Mouse (Mus musculus) CH12.LX (cell line): ENCODE results near the gene Akr1b8. TPM values are rescaled to one million over a fixed set of nuclear protein-coding genes. Genes with fewer than 3 reads are reported as not detected.

Experiments used
- DNase-seq: peaks from one replicate; pipeline ENCODE4 v3.0.0-alpha.2; 2013; ENCODE audit errors: extremely low read depth
- H3K27ac ChIP-seq: 2 replicates; pipeline ENCODE4 v1.5.1; 2012; ENCODE audit warnings: low read depth, mild to moderate bottlenecking, control low read depth, moderate library complexity; ENCODE audit not compliant: insufficient read depth
- H3K27me3 ChIP-seq: replicated peaks from 2 replicates; pipeline ENCODE3; 2012; ENCODE audit warnings: inconsistent platforms
- H3K36me3 ChIP-seq, 2 experiments: replicated peaks in 1 of 2; 2 replicates each; pipeline versions ENCODE3 to v1.6.1; 2012; ENCODE audit warnings: inconsistent platforms in 1 of 2, low read length in 1 of 2, mild to moderate bottlenecking in 1 of 2, mixed read lengths in 1 of 2, moderate library complexity in 1 of 2; ENCODE audit not compliant: control insufficient read depth in 1 of 2, insufficient read depth in 1 of 2
- H3K4me1 ChIP-seq, 2 experiments: 2 replicates each; pipeline ENCODE4 v1.6.1; 2012; ENCODE audit warnings: inconsistent platforms in 1 of 2, moderate library complexity in 1 of 2; ENCODE audit not compliant: insufficient read depth in 2 of 2, control insufficient read depth in 1 of 2
- H3K4me2 ChIP-seq: 2 replicates; pipeline ENCODE4 v1.6.1; 2012; ENCODE audit warnings: low read depth, mild to moderate bottlenecking, control low read depth; ENCODE audit not compliant: poor library complexity, insufficient read depth, severe bottlenecking
- H3K4me3 ChIP-seq, 3 experiments: fragments of 150-350 bp in 1 of 3; sonication (generic) in 1 of 3; replicated peaks in 1 of 3; 2 replicates each; pipeline versions ENCODE3 to v1.5.1; 2011 to 2012; ENCODE audit warnings: low read depth in 2 of 3, low read length in 2 of 3, mild to moderate bottlenecking in 2 of 3, moderate library complexity in 2 of 3, control low read depth in 1 of 3, improper control_type of control experiment in 1 of 3, inconsistent platforms in 1 of 3, mixed read lengths in 1 of 3; ENCODE audit not compliant: poor library complexity in 1 of 3
- H3K79me2 ChIP-seq: replicated peaks from 2 replicates; pipeline ENCODE4 v1.6.1; 2012; ENCODE audit warnings: mild to moderate bottlenecking, moderate library complexity; ENCODE audit not compliant: control insufficient read depth, poor library complexity, insufficient read depth, severe bottlenecking; ENCODE audit errors: extremely low read depth
- H3K9ac ChIP-seq: 2 replicates; pipeline ENCODE4 v1.6.1; 2012; ENCODE audit warnings: low read depth, mild to moderate bottlenecking, control low read depth, moderate library complexity; ENCODE audit not compliant: insufficient read depth
- H3K9me3 ChIP-seq: replicated peaks from 2 replicates; pipeline ENCODE3; 2012; ENCODE audit warnings: low read length, inconsistent platforms, mixed read lengths
- CHD1 ChIP-seq: IDR thresholded peaks from 2 replicates; pipeline ENCODE4 v1.6.1; 2012; ENCODE audit warnings: low read depth, low read length, improper control_type of control experiment, inconsistent platforms
- CHD2 ChIP-seq: IDR thresholded peaks from 2 replicates; pipeline ENCODE4 v1.6.1; 2011; ENCODE audit warnings: low read length, improper control_type of control experiment
- E2F4 ChIP-seq: IDR thresholded peaks from 2 replicates; pipeline ENCODE4 v1.6.1; 2011; ENCODE audit warnings: low read depth, low read length, improper control_type of control experiment; ENCODE audit not compliant: insufficient replicate concordance
- EP300 ChIP-seq: IDR thresholded peaks from 2 replicates; pipeline ENCODE4 v1.6.1; 2011; ENCODE audit warnings: low read length, improper control_type of control experiment
- GABPA ChIP-seq: IDR thresholded peaks from 2 replicates; pipeline ENCODE4 v1.6.1; 2012; ENCODE audit warnings: low read depth, low read length, improper control_type of control experiment, inconsistent platforms; ENCODE audit not compliant: insufficient replicate concordance
- JUN ChIP-seq: IDR thresholded peaks from 2 replicates; pipeline ENCODE4 v1.6.1; 2011; ENCODE audit warnings: low read depth, mild to moderate bottlenecking, low read length, improper control_type of control experiment, moderate library complexity; ENCODE audit not compliant: insufficient read depth
- MYC ChIP-seq: IDR thresholded peaks from 2 replicates; pipeline ENCODE4 v1.6.1; 2011; ENCODE audit warnings: low read depth, mild to moderate bottlenecking, improper control_type of control experiment, low read length
- NELFE ChIP-seq: IDR thresholded peaks from 2 replicates; pipeline ENCODE4 v1.6.1; 2011; ENCODE audit warnings: low read depth, low read length, improper control_type of control experiment
- RAD21 ChIP-seq: IDR thresholded peaks from 2 replicates; pipeline ENCODE4 v1.6.1; 2011; ENCODE audit warnings: low read depth, mild to moderate bottlenecking, low read length, improper control_type of control experiment, moderate library complexity
- TCF12 ChIP-seq: IDR thresholded peaks from 2 replicates; pipeline ENCODE4 v1.6.1; 2014; ENCODE audit warnings: low read depth, mild to moderate bottlenecking, inconsistent platforms, low read length, improper control_type of control experiment
- UBTF ChIP-seq: IDR thresholded peaks from 2 replicates; pipeline ENCODE4 v1.6.1; 2012; ENCODE audit warnings: low read depth, mild to moderate bottlenecking, inconsistent platforms, low read length, improper control_type of control experiment, moderate library complexity
- USF1 ChIP-seq: IDR thresholded peaks from 2 replicates; pipeline ENCODE4 v1.6.1; 2014; ENCODE audit warnings: low read depth, mild to moderate bottlenecking, inconsistent platforms, low read length, improper control_type of control experiment
- ZKSCAN1 ChIP-seq: IDR thresholded peaks from 2 replicates; pipeline ENCODE4 v1.6.1; 2012; ENCODE audit warnings: low read depth, inconsistent platforms, low read length, improper control_type of control experiment, borderline replicate concordance
- ZMIZ1 ChIP-seq: IDR thresholded peaks from 2 replicates; pipeline ENCODE4 v1.6.1; 2012; ENCODE audit warnings: low read depth, mild to moderate bottlenecking, inconsistent platforms, low read length, improper control_type of control experiment
- dilution Hi-C: fragments of 300-500 bp; cut with MboI; formaldehyde crosslinking; loops from 2 replicates; pipeline ENCODE4 v1.14.3; 2020; ENCODE audit warnings: low sequenced_read_pairs; ENCODE audit not compliant: extremely low pct_unique_long_range_greater_than_20kb, extremely low pct_ligation_motif_present
- in situ Hi-C: fragments of 300-500 bp; cut with MboI; formaldehyde crosslinking; loops from 3 replicates; pipeline ENCODE4 v1.14.3; 2019; ENCODE audit warnings: low sequenced_read_pairs, low pct_ligation_motif_present, low pct_unique_long_range_greater_than_20kb, mixed read lengths
- polyA plus RNA-seq: library from polyadenylated mRNA; unstranded; fragments of >175 nt; gene quantifications from 2 replicates; pipeline ENCODE4 v1.2.1, GENCODE M21; 2012; ENCODE audit warnings: low read depth; ENCODE audit not compliant: insufficient read length
- total RNA-seq, 2 experiments: library from RNA; depleted of rRNA; stranded (reverse); fragments of 300-350 nt in 1 of 2; fragments of >200 nt in 1 of 2; gene quantifications; 2 replicates each; pipeline ENCODE4 v1.2.3; 2012 to 2014

The Akr1b8 gene
- 0.13 and 0.21 TPM in 2 replicates for total RNA-seq (2012; rRNA removed)
- total RNA-seq (2014; rRNA removed) = not detected in 2 replicates
- polyA plus RNA-seq = not detected in 2 replicates

DNA sequence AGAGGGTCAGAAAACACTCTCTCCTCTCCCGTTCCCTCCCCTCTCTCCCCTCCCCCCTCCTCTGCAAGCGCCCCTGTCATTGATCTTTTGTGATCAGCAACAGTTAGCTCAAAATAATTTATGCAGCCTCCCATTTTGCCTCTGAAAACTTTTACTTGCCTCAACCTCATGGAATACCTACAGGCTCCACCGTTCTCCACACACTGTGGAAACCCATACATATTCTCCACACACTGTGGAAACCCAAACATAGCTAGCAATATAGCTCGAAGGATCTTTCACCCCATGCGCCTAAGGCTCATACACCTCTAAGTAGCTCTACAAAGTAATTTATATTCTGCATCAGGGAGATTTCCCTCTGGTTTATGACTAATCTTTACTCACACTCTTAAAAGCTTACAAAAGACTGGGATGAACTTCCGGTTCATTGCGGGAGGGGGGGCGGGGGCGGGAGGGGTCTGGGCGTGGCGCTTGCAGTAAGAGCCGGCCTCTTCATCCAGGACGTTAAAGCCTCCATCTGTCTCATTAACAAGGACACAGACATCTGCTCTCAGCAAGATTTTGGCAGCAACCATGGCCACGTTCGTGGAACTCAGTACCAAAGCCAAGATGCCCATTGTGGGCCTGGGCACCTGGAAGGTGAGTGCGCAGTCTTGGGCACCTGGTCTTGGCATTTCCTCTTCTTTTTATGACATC is at the start of gene Akr1b8:
Gene Akr1b8, plus strand, starts transcription at position 462 of the 696 bp plus-strand sequence.
- no peak for DNase-seq
- Histone ChIP-seq H3K27ac (no peak within 1 kb of the TSS), H3K36me3 (no peaks in the 10 kb centered on the region), H3K79me2 (no peaks in the 10 kb centered on the region), H3K4me2 (no peak within 1 kb of the TSS), H3K9ac (no peak within 1 kb of the TSS), H3K9me3 (no peaks in the 10 kb centered on the region), H3K27me3 (no peaks in the 10 kb centered on the region), H3K4me3 (no peak within 1 kb of the TSS), H3K4me1 (peaks cover 0 to 12% of the 10 kb centered on the region in 2 experiments; a peak in 1 of 4 replicates)
- TF ChIP-seq E2F4 = no peak
- TF ChIP-seq UBTF = no peak
- no peak for TF ChIP-seq USF1
- TF ChIP-seq RAD21 = no peak
- TF ChIP-seq ZMIZ1 = no peak
- TF ChIP-seq MYC = no peak
- TF ChIP-seq NELFE = no peak
- no peak for TF ChIP-seq ZKSCAN1
- TF ChIP-seq GABPA = no peak
- no peak for TF ChIP-seq CHD1
- TF ChIP-seq EP300 = no peak
- TF ChIP-seq TCF12 = no peak
- TF ChIP-seq CHD2 = no peak
- in situ Hi-C loops (loop anchor here (10.0 kb wide), 1 partner anchor 101 kb away; no protein-coding TSS in a partner anchor), dilution Hi-C loops (no loop called here)

GRCm38 (mm10) chr6:34304675-34305241 is 49.2 kb upstream of the Akr1b8 start:
- no peaks in the 10 kb centered on the region for H3K9me3 ChIP-seq
- H3K36me3 ChIP-seq = peaks cover 55 to 79% of the 10 kb centered on the region in 2 experiments

More at GRCm38 (mm10) chr6:34304675-34305241, 49.2 kb upstream of the Akr1b8 start:
- Histone ChIP-seq H3K9ac (no peak overlapping the region), H3K27me3 (no peaks in the 10 kb centered on the region), H3K79me2 (no peaks in the 10 kb centered on the region), H3K4me3 (no peak overlapping the region), H3K4me2 (no peak overlapping the region), H3K27ac (no peak overlapping the region), H3K4me1 (no peaks in the 10 kb centered on the region)
- no peak for DNase-seq
- no peak for TF ChIP-seq CHD1
- no peak for TF ChIP-seq JUN
- dilution Hi-C loops = no loop called here
- in situ Hi-C loops = no loop called here
